Mouse (Mus musculus) spleen, adult 2 months (tissue): ENCODE results near the gene Cacna1i. TPM values are rescaled to one million over a fixed set of nuclear protein-coding genes. Genes with fewer than 3 reads are reported as not detected.

Experiments
- DNase-seq, 2 experiments: peaks; one replicate each; pipeline versions ENCODE4 v3.0.0 to v3.0.0-alpha.2; 2012 to 2021; ENCODE audit warnings: low spot score in 2 of 2, low read depth in 1 of 2
- H3K27ac ChIP-seq: fragments of 200-500 bp; 2 replicates; pipeline ENCODE4 v1.5.1; 2012; ENCODE audit warnings: low read length, inconsistent platforms; ENCODE audit not compliant: insufficient read depth
- H3K27me3 ChIP-seq: fragments of 200-500 bp; 2 replicates; pipeline ENCODE4 v1.6.1; 2012; ENCODE audit warnings: mild to moderate bottlenecking, moderate library complexity, low read length, inconsistent platforms; ENCODE audit not compliant: control insufficient read depth, insufficient read depth
- H3K36me3 ChIP-seq: fragments of 200-500 bp; 2 replicates; pipeline ENCODE4 v1.6.1; 2012; ENCODE audit warnings: mild to moderate bottlenecking, low read length, inconsistent platforms; ENCODE audit not compliant: control insufficient read depth, insufficient read depth
- H3K4me1 ChIP-seq: fragments of 200-500 bp; 2 replicates; pipeline ENCODE4 v1.6.1; 2011; ENCODE audit warnings: inconsistent platforms; ENCODE audit not compliant: control insufficient read depth, insufficient read depth, insufficient read length
- H3K4me3 ChIP-seq: fragments of 200-500 bp; 2 replicates; pipeline ENCODE4 v1.5.1; 2011; ENCODE audit warnings: mild to moderate bottlenecking, inconsistent platforms; ENCODE audit not compliant: insufficient read depth, insufficient read length; ENCODE audit errors: extremely low read depth
- CTCF ChIP-seq: fragments of 200-500 bp; IDR thresholded peaks from 2 replicates; pipeline ENCODE4 v1.5.1; 2011; ENCODE audit warnings: mild to moderate bottlenecking, inconsistent platforms; ENCODE audit not compliant: insufficient read depth, insufficient read length, insufficient replicate concordance; ENCODE audit errors: extremely low read depth
- POLR2A ChIP-seq: fragments of 200-500 bp; IDR thresholded peaks from 2 replicates; pipeline ENCODE4 v1.6.1; 2011; ENCODE audit warnings: low read depth, low read length, inconsistent platforms
- WGBS: fragments of 180-500 bp; shearing (Covaris S2); methylation state at CpG from one replicate; pipeline ENCODE4 v1.1.7; 2018; 5-methylcytosine and 5-hydroxymethylcytosine counted together
- polyA plus RNA-seq: library from polyadenylated mRNA; depleted of rRNA; stranded (reverse); fragments of >200 nt; gene quantifications from 2 replicates; pipeline ENCODE4 v1.2.3, GENCODE M21; 2012; rRNA removed

Cacna1i gene
- polyA plus RNA-seq, 1 experiment, result 18.9 TPM

- H3K4me3 ChIP-seq, result no peak overlapping the region
- TF ChIP-seq CTCF (no peak), POLR2A (no peak)
- WGBS, result 91% methylated on average over 9 of the region's 9 CpGs
These were observed 151.4 kb downstream of the Cacna1i start for GRCm38 (mm10) chr15:80438423-80438822.

GRCm38 (mm10) chr15:80440195-80440594, 153.2 kb downstream of the Cacna1i start:
- no peaks in the 10 kb centered on the region for H3K27me3 ChIP-seq
- TF ChIP-seq POLR2A (no peak), CTCF (no peak)
- WGBS, result 68% methylated on average over 6 of the region's 6 CpGs

More at GRCm38 (mm10) chr15:80438423-80438822, 151.4 kb downstream of the Cacna1i start:
- H3K4me1 ChIP-seq, result no peaks in the 10 kb centered on the region
- H3K36me3 ChIP-seq, result no peaks in the 10 kb centered on the region
- H3K27ac ChIP-seq, result no peak overlapping the region
- no peaks in the 10 kb centered on the region for H3K27me3 ChIP-seq
- no peak for DNase-seq

DNA sequence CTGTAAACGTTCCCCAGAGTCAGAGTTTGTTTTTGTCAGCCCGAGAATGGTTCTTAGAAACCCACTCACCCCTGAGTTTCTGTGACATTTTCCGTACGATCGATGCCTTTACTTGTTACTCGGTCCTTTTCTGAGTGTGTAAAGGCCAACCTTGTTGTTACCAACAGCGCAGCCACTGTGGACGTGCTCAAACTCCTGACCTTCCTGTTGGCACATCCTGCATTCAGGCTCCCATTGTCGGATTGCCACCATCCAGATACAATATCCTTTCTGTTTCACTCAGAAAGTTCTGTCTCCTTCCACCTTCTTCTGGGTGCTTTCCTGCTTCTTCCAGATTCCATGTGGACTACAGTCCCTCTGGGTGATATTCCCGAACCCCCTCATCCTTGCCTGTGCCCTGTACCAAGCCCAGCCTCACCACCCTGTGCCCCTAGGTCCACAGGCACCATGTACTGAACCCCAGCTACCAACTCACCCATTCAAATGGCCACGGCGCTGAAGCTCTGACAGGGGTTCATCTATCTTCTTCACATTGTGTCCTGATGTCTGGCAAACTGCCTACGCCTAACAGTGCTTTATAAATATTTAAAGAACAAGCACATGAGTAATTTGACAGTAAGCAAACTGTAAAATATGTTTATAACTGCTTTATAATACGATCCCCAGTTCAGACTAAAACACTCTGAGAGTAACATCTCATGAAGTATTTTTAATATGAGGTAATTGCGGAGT, 159.1 kb downstream of the Cacna1i start:
- TF ChIP-seq CTCF, result no peak
- Histone ChIP-seq H3K4me1 (no peaks in the 10 kb centered on the region), H3K27ac (no peak overlapping the region), H3K36me3 (no peaks in the 10 kb centered on the region), H3K27me3 (no peaks in the 10 kb centered on the region), H3K4me3 (no peak overlapping the region)
- DNase-seq, result no peak
- WGBS, result 87% methylated on average over 15 of the region's 15 CpGs

More at GRCm38 (mm10) chr15:80440195-80440594, 153.2 kb downstream of the Cacna1i start:
- DNase-seq, result no peak
- no peak overlapping the region for H3K4me3 ChIP-seq
- H3K4me1 ChIP-seq, result no peaks in the 10 kb centered on the region
- H3K27ac ChIP-seq, result no peak overlapping the region
- H3K36me3 ChIP-seq, result no peaks in the 10 kb centered on the region

Other genes starting within 250 kb of the Cacna1i start
- gene Syngr1, start 195.9 kb upstream of the Cacna1i start, polyA plus RNA-seq, result 9.9 and 13.5 TPM in 2 replicates
- gene Rpl3, start 195.4 kb upstream of the Cacna1i start, polyA plus RNA-seq, result 550 and 833 TPM in 2 replicates
- 16.1 and 21.4 TPM in 2 replicates for gene Tab1, start 154.1 kb upstream of the Cacna1i start, polyA plus RNA-seq
- gene Mgat3, start 113.5 kb upstream of the Cacna1i start, polyA plus RNA-seq, result 2.9 and 3.4 TPM in 2 replicates
- 11.7 and 13.1 TPM in 2 replicates for gene Mief1, start 53.2 kb upstream of the Cacna1i start, polyA plus RNA-seq
- gene AC140267.1, start 51.4 kb upstream of the Cacna1i start, polyA plus RNA-seq, result not detected in 2 replicates
- gene Atf4, start 32.1 kb upstream of the Cacna1i start, polyA plus RNA-seq, result 101 and 146 TPM in 2 replicates
- 10.4 and 17.7 TPM in 2 replicates for gene Rps19bp1, start 22.9 kb upstream of the Cacna1i start, polyA plus RNA-seq